Mouse (Mus musculus) midbrain, embryonic 13.5 days (tissue): ENCODE data around the gene Osgin1. TPM values are rescaled to one million over a fixed set of nuclear protein-coding genes. Genes with fewer than 3 reads are reported as not detected.

ENCODE experiments used
- ATAC-seq: fragments of 200-750 bp; cut with Nextera tagmentation; 2 replicates; pipeline ENCODE4 v1.8.0; 2017; ENCODE audit warnings: mild to moderate bottlenecking, moderate TSS enrichment, moderate library complexity
- H3K27ac ChIP-seq: fragments of 300-500 bp; sonication (generic); 2 replicates; pipeline ENCODE4 v1.5.1; 2015; ENCODE audit warnings: inconsistent platforms, mild to moderate bottlenecking, moderate library complexity
- H3K27me3 ChIP-seq: fragments of 300-500 bp; sonication (generic); 2 replicates; pipeline ENCODE4 v1.6.1; 2015; ENCODE audit warnings: mild to moderate bottlenecking, inconsistent platforms
- H3K36me3 ChIP-seq: fragments of 300-500 bp; sonication (generic); 2 replicates; pipeline ENCODE4 v1.6.1; 2015; ENCODE audit warnings: mild to moderate bottlenecking, inconsistent platforms
- H3K4me1 ChIP-seq: fragments of 300-500 bp; sonication (generic); replicated peaks from 2 replicates; pipeline ENCODE4 v1.6.1; 2015; ENCODE audit warnings: inconsistent platforms
- H3K4me2 ChIP-seq: fragments of 300-500 bp; sonication (generic); replicated peaks from 2 replicates; pipeline ENCODE4 v1.6.1; 2015; ENCODE audit warnings: moderate library complexity, mild to moderate bottlenecking, inconsistent platforms
- H3K4me3 ChIP-seq: fragments of 300-500 bp; sonication (generic); replicated peaks from 2 replicates; pipeline ENCODE4 v1.5.1; 2015; ENCODE audit warnings: mild to moderate bottlenecking, inconsistent platforms
- H3K9ac ChIP-seq: fragments of 300-500 bp; sonication (generic); replicated peaks from 2 replicates; pipeline ENCODE4 v1.6.1; 2015; ENCODE audit warnings: mild to moderate bottlenecking, inconsistent platforms
- H3K9me3 ChIP-seq: fragments of 300-500 bp; sonication (generic); 2 replicates; pipeline ENCODE4 v1.6.1; 2016; ENCODE audit warnings: mild to moderate bottlenecking, inconsistent platforms
- WGBS: fragments of 180-500 bp; shearing (Covaris S2); methylation state at CpG from one replicate; pipeline ENCODE4 v1.1.7; 2015; 5-methylcytosine and 5-hydroxymethylcytosine counted together
- polyA plus RNA-seq: library from polyadenylated mRNA; unstranded; fragments of >200 nt; fragmentation: Nextera tagmentation; extraction: Ambion mirVana; gene quantifications from 2 replicates; pipeline ENCODE4 v1.2.1, GENCODE M21; 2015

Gene Osgin1
- polyA plus RNA-seq, 1 experiment from 2014 or later = 0.28 TPM

GRCm38 (mm10) chr8:119403912-119404311 is 30.0 kb upstream of the Osgin1 start:
- 0 out of 2 replicates have a peak, but pooled peaks cover 2% of the 10 kb centered on the region for H3K4me1 ChIP-seq
- H3K36me3 ChIP-seq = peaks cover 56% of the 10 kb centered on the region
- H3K9me3 ChIP-seq = no peaks in the 10 kb centered on the region
- H3K4me3 ChIP-seq = no peak overlapping the region
- ATAC-seq = no peak
- 74% methylated on average over 10 of the region's 10 CpGs for WGBS
- no peaks in the 10 kb centered on the region for H3K27me3 ChIP-seq
- H3K9ac ChIP-seq = no peak overlapping the region
- H3K4me2 ChIP-seq = no peak overlapping the region
- no peak overlapping the region for H3K27ac ChIP-seq

- no peak overlapping the region for H3K27ac ChIP-seq
- H3K4me2 ChIP-seq = no peak overlapping the region
- H3K9ac ChIP-seq = no peak overlapping the region
- H3K4me3 ChIP-seq = no peak overlapping the region
- no peaks in the 10 kb centered on the region for H3K4me1 ChIP-seq
- no peaks in the 10 kb centered on the region for H3K27me3 ChIP-seq
- H3K9me3 ChIP-seq = no peaks in the 10 kb centered on the region
- WGBS = 96% methylated on average over 5 of the region's 5 CpGs
- no peak for ATAC-seq
- peaks cover 63% of the 10 kb centered on the region for H3K36me3 ChIP-seq
These were observed 29.3 kb upstream of the Osgin1 start for GRCm38 (mm10) chr8:119404648-119405047.

- H3K9me3 ChIP-seq = no peaks in the 10 kb centered on the region
- no peak for ATAC-seq
- H3K4me1 ChIP-seq = peaks cover 5% of the 10 kb centered on the region; the same call in 1 of the 2 replicates
- H3K9ac ChIP-seq = no peak overlapping the region
- WGBS = 91% methylated on average over 8 of the region's 8 CpGs
- no peak overlapping the region for H3K27ac ChIP-seq
- no peak overlapping the region for H3K4me3 ChIP-seq
- H3K27me3 ChIP-seq = peaks cover 4% of the 10 kb centered on the region; the same call in 1 of the 2 replicates
- H3K36me3 ChIP-seq = peaks cover 69% of the 10 kb centered on the region
- no peak overlapping the region for H3K4me2 ChIP-seq
These were observed 25.6 kb upstream of the Osgin1 start for GRCm38 (mm10) chr8:119408311-119408710.

DNA sequence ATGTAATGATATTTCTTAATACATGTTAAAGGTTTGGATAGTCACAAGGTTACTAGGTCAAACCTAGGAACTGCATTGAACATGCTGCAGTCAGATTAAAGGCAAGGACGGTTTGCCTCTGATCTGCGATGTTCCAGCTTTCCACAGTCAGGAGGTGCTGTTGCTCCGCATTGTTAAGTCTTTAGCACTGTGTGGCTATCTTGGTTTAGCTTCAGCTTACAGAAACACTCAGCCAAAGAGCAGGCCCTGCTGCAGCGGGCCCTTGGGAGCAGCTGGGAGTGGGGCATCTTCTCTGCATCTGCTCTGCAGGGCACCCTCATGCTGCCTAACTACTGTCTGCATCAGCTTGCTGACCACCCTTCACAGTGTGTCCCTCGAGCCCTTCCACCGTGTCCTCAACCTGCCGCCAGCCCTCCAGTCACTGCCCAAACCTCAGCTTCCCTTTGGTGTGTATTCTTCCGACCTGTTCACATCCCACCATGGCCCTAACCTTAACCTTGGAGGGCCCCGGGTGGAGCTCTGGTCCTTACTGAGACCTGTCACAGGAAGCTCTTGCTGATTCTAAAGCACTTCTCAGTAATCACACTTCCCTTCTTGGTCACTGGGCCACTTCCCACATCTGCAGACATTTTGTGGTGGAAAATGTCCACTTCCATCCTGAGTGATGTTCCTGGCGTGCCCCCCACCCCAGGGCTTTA is 21.7 kb upstream of the Osgin1 start:
- Histone ChIP-seq H3K36me3 (peaks cover 43% of the 10 kb centered on the region), H3K9me3 (no peaks in the 10 kb centered on the region), H3K4me2 (no peak overlapping the region), H3K4me1 (peaks cover 5% of the 10 kb centered on the region; the same call in 1 of the 2 replicates), H3K4me3 (no peak overlapping the region), H3K9ac (no peak overlapping the region), H3K27me3 (peaks cover 13% of the 10 kb centered on the region), H3K27ac (no peak overlapping the region)
- 57% methylated on average over 10 of the region's 10 CpGs for WGBS
- ATAC-seq = peak; percentile 43; the same call in 1 of the 2 replicates

DNA sequence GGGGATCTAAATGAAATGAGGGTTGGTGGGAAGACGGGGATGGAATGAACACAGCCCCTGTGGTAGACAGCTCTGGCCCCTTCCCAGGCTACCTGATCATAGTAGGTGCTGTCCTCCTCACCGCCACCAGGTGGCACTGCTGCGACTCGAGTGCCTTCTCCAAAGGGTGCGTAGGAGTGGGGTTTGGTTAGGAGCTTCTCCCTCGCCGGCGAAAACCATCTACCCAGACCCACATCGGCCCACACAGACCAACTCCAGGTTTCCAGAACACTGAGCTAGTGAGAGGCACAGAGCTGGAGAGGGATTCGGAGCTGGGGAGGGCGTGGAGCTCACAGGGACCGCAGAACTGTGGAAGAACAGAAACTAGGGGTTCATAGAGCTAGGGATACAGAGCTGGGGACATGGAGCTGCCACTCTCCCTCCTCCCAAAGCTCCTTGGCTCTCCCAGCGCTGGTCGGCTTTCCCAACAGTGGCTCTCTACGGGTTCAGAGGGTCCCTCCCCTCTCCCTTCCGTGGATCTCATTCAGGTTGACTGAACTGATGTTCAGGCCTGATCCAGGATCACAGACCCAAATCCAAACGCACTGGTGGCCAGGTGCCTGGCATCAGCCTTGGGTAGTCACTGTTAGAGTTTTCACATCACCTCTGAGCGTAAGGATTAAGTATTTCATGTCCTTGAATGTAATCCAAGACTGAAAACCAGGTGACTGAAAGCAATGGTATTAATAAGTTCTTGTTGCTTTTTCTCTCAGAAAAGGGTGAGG is 21.0 kb upstream of the Osgin1 start:
- peak overlapping the region; percentile 61 for H3K9ac ChIP-seq
- 10% methylated on average over 18 of the region's 18 CpGs for WGBS
- ATAC-seq = peak; percentile 85
- peaks cover 13% of the 10 kb centered on the region for H3K27me3 ChIP-seq
- no peak overlapping the region for H3K4me3 ChIP-seq
- H3K36me3 ChIP-seq = peaks cover 36% of the 10 kb centered on the region
- H3K9me3 ChIP-seq = no peaks in the 10 kb centered on the region
- peaks cover 5% of the 10 kb centered on the region; the same call in 1 of the 2 replicates for H3K4me1 ChIP-seq
- H3K27ac ChIP-seq = no peak overlapping the region
- peak overlapping the region; percentile 49 for H3K4me2 ChIP-seq

DNA sequence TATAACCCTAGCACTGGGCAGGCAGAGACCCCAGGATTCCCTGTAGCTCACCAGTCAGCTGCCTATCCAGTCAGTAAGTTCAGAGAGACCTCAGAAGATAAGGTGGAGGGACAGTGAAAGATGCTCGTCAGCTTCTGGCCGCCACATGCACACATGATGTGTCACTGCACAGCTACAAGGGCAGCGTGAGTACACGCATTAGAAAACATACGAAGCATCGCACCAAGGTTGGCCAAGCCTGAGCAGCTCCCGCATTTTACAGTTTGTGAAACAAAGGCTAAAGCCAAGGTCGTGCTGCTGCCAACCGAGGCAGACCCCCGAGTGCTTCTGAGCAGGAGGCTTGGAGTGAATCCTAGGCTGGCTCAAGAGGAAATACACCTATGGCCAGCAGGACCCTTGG is 20.3 kb upstream of the Osgin1 start:
- H3K4me1 ChIP-seq = peaks cover 5% of the 10 kb centered on the region; the same call in 1 of the 2 replicates
- peaks cover 29% of the 10 kb centered on the region for H3K36me3 ChIP-seq
- H3K9me3 ChIP-seq = no peaks in the 10 kb centered on the region
- no peak overlapping the region for H3K27ac ChIP-seq
- H3K27me3 ChIP-seq = peaks cover 13% of the 10 kb centered on the region
- H3K4me2 ChIP-seq = no peak overlapping the region
- H3K9ac ChIP-seq = no peak overlapping the region
- WGBS = 81% methylated on average over 10 of the region's 10 CpGs
- no peak for ATAC-seq
- no peak overlapping the region for H3K4me3 ChIP-seq

DNA sequence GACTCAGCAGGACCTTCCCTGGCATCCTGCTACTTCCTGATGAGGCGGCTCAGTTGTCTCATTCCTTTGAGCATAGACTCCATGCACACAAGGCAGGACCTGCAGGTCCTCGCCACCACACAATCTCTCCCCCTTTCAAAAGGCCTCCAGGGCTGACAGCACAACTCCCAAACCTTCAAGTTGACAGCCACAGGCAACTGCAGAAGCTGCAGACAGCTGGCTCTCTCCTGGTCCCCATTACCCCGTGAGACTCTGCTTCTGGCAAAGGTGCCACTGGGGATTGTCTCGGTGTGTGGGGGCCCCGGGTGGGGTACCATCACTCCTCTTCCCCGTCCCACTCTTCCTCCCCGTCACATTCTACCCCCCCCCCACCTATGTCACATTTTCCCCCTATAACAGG is 13.6 kb upstream of the Osgin1 start:
- no peak for ATAC-seq
- peaks cover 9% of the 10 kb centered on the region for H3K4me1 ChIP-seq
- no peak overlapping the region for H3K4me2 ChIP-seq
- H3K9ac ChIP-seq = no peak overlapping the region
- H3K4me3 ChIP-seq = no peak overlapping the region
- no peaks in the 10 kb centered on the region for H3K9me3 ChIP-seq
- H3K27ac ChIP-seq = no peak overlapping the region
- H3K27me3 ChIP-seq = 0 out of 2 replicates have a peak, but pooled peaks cover under 1% of the 10 kb centered on the region
- WGBS = 74% methylated on average over 7 of the region's 7 CpGs
- no peaks in the 10 kb centered on the region for H3K36me3 ChIP-seq

GRCm38 (mm10) chr8:119421603-119422122 is 12.3 kb upstream of the Osgin1 start:
- 54% methylated on average over 9 of the region's 9 CpGs for WGBS
- H3K9me3 ChIP-seq = no peaks in the 10 kb centered on the region
- H3K4me3 ChIP-seq = no peak overlapping the region
- H3K27ac ChIP-seq = no peak overlapping the region
- H3K36me3 ChIP-seq = no peaks in the 10 kb centered on the region
- H3K27me3 ChIP-seq = no peaks in the 10 kb centered on the region
- no peak overlapping the region for H3K9ac ChIP-seq
- no peak overlapping the region for H3K4me2 ChIP-seq
- H3K4me1 ChIP-seq = peaks cover 9% of the 10 kb centered on the region
- no peak for ATAC-seq

GRCm38 (mm10) chr8:119422123-119422711 is 11.7 kb upstream of the Osgin1 start:
- peaks cover 9% of the 10 kb centered on the region for H3K4me1 ChIP-seq
- no peak for ATAC-seq
- no peaks in the 10 kb centered on the region for H3K36me3 ChIP-seq
- WGBS = 63% methylated on average over 9 of the region's 9 CpGs
- no peak overlapping the region for H3K27ac ChIP-seq
- no peaks in the 10 kb centered on the region for H3K27me3 ChIP-seq
- H3K4me2 ChIP-seq = no peak overlapping the region
- H3K9me3 ChIP-seq = no peaks in the 10 kb centered on the region
- H3K4me3 ChIP-seq = no peak overlapping the region
- H3K9ac ChIP-seq = no peak overlapping the region

DNA sequence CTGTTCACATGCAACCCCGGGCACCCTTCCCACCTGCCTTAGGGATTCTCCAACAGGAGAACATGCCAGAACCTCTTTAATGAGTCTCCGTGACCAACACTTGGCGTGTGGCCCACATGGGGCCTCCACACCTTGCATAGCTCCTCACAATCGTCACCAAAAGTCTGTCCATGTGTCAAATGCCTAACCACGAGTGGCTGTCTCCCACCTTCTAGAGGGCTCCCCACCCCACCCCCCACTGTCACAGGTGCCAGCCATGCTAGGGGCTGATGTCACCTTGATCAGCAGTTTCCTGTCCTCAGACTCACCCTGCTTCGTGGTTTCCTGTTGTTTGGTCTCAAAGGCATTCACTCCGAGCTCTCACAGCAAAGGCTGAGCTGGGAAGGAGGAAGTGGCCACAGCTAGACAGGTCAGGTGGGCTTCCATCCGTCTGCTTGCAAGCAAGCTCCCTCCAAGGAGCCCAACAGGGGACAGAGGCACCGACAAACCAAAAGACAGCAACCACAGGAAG is 10.2 kb upstream of the Osgin1 start:
- no peak for ATAC-seq
- H3K36me3 ChIP-seq = no peaks in the 10 kb centered on the region
- no peaks in the 10 kb centered on the region for H3K27me3 ChIP-seq
- no peak overlapping the region for H3K9ac ChIP-seq
- peaks cover 9% of the 10 kb centered on the region for H3K4me1 ChIP-seq
- H3K4me2 ChIP-seq = no peak overlapping the region
- 74% methylated on average over 9 of the region's 9 CpGs for WGBS
- H3K27ac ChIP-seq = no peak overlapping the region
- H3K9me3 ChIP-seq = no peaks in the 10 kb centered on the region
- no peak overlapping the region for H3K4me3 ChIP-seq

- WGBS = 90% methylated on average over 10 of the region's 10 CpGs
- ATAC-seq = no peak
- H3K4me3 ChIP-seq = no peak overlapping the region
These were observed 9.7 kb upstream of the Osgin1 start for GRCm38 (mm10) chr8:119424199-119424733.

More at GRCm38 (mm10) chr8:119424199-119424733, 9.7 kb upstream of the Osgin1 start:
- Histone ChIP-seq H3K27ac (no peak overlapping the region), H3K27me3 (no peaks in the 10 kb centered on the region), H3K9me3 (no peaks in the 10 kb centered on the region), H3K36me3 (no peaks in the 10 kb centered on the region), H3K4me1 (peaks cover 9% of the 10 kb centered on the region), H3K9ac (no peak overlapping the region), H3K4me2 (no peak overlapping the region)
